Mouse (Mus musculus) 3T3-L1 (cell line): ENCODE results near the gene Mrps9.
"Not testable (repeated sequence)": the region's sequence is repeated elsewhere in the genome, so short reads cannot be mapped to it uniquely, and the experiment has no call there.

Source experiments
- DNase-seq: peaks from one replicate; pipeline ENCODE4 v3.0.0-alpha.2; 2015; ENCODE audit warnings: low read depth, low spot score

Mrps9 gene

DNA sequence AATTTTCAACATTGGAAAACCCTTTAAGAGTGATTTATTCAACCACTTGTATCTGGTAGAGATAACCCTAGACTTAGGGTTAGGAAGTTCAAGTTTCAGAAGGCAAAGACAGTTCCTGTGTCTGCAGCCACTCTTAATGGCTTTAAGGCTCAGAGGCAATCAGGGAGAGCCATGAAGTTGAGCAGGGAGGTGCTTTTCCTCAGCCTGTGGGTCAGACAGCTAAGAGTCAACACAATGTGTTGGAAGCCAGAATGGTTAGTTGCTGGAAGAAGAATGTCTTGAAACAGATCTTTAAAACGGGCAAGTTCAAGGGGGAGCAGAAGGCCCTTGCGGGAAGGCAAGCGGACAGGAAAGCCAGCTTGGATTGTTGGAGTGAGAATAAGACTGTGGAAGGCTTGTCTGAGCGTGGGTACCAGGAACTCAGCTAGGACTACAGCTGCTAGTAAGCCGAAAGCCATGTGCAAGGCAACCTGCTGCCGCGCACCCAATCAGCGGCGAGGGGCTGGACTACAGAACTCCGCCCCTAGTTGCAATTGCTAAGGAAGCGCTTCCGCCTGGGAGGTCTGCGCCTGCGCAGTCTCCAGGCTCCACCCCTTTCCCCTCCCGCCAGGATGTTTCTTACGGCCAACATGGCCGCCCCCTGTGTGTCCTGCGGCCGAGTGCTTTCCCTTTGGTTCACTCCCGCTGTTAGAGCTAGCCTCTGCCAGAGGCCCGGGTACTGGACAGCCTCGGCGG lies at the start of gene Mrps9:
TSS of gene Mrps9 (plus strand) at position 571 of the 735 bp plus-strand sequence.
- DNase-seq, result peak; percentile 97

DNA sequence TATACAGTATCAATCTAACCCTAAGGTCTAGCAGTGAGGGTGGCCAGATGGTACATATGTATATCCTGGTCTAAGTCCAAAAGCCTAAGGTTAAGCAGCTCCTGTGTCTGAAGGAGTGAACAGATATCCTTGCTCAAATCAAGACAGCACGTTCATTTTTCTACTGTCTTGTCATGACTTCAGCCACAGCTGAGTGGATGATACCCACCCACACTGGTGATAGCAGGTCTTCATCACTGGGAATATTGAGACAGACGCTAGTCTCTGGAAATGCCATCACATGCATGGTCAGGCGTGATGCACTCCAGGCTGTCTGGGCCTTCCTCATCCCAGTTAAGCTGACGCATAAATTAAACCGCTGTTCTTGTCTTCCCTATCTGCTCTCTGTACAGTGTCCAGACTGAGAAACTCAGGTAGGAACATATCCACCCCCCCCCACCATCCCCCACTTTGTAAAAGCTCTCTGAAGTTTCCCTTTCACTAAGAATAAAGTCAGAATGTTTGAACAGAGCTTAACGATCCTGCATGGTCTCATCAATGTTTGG lies 37.7 kb upstream of the Mrps9 start:
- DNase-seq, result no peak

DNA sequence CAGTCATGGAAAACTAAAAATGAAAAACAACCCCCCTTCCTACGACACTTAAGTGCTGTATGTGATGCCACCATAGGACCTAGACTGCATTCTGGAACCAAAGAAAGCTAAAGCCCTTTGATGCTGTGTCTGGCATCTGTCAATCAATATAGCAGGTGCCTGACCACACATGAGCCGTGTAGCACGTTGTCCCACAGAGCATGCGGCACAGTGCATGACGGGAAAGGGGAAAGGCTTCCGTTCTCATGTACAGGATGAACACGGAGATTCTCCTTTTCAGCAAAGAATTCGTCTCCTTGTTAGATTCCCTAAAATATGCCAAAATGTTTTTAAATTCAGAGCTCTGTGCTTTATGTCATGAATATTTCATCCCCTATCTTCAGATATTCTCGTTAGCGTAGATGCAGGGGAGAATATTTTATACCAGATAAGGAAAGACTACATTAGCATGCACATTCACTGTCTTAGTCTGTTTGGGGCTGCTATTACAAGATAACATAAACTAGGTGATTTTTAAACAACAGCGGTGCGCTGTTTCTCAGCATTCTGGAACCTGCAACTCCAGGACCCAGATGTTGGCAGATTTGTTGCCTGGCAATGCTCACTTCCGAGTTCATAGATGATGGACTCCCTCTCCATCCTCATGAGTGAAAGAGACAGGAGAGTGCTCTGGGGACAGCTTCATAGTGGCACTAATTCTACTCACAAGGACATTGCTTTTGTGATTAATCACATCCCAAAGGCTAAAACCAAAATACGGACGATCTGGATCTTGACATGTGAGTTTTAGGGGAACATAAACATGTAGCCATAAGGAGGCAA lies 36.0 kb upstream of the Mrps9 start:
- no peak for DNase-seq

DNA sequence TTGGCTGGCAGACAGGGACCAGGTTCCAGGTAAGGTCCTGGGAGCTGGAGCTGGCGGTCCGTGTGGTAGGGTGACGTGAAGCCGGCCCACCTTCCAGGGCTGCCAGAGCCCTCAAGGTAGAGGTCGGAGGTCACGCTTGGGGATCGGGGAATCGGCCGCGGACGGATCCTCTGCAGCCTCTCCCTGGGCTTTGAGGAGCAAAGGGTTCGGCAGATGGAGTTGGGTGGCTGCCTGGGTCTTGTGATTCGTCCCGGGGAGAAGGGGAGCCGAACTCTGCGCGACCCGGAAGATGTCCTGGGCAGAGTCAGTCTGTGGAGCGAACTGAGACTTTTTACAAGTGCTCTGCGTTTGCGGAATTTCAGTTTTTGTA lies 350 bp downstream of the Mrps9 start:
- no peak for DNase-seq

DNA sequence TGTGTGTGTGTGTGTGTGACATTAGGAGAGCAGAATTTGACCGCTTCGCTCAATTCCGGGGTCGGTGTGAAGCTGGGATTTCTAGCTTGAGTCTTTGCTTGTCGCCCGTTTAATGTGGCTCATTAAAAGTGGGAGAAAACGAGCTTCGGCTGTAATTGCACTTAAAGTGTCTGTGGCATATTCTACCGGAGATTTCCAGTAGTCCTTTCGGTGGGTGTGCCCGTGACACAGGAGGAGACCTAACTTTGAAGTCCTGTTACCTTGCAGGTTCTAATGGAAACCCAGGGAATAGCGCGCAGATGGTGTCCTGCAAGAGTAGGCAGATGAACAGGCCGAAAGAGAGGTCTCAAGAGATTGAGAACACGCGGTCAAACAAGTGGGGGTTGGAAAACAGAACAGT lies 777 bp downstream of the Mrps9 start:
- peak; percentile 31 for DNase-seq

DNA sequence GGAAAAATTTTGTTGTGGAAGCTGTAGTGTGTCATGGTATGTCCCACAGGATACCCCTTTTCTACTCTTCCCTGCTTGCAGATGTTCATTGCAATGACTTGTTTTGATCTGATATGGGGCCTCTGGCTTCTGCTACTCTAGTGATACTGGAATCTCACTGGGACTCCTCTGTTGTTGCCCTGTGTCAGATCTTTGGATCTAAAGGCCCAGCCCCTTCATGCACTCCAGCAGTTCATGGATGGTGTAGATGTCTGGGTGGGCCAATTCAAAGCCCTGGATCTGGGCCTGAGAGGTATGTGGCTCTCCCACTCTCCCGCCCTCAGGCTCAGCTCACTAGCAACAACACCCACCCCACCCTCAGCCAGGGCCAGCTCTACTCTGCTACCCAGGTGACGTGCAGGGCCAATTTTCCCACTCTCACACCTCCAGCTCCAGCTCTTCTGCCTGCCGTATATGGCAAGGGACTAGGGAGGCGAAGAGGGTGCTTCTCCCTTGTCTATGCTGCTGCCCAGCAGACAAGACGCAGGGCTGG lies 13.8 kb downstream of the Mrps9 start:
- DNase-seq, result no peak

DNA sequence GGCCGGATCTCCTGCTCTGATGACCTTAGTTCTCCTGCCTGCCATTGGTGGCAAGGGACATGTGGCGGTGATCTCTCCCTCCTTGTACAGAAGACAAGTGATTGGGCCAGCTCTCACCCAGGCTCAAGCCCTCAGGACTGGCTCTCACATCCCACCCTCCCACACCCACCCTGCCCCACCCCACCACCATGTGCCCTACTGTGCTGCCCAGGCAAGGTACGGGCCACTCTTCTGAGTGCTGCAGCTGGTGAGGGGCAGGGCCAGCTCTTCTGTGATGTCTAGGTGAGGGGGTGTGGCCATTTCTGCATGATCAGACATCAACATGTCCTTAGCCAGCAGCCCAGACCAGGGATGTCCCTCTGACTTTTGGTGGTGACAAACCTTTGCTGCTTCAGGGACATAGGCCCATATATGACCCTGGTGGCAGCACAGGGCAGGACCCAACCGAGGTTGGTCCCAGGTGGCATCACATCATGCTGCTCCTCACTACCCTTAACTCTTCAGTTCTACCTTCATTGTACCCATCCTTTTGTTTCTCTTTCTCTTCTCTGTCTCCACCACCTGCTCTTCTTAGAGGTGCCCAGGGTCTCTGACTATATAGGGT lies 14.4 kb downstream of the Mrps9 start:
- DNase-seq, result no peak

DNA sequence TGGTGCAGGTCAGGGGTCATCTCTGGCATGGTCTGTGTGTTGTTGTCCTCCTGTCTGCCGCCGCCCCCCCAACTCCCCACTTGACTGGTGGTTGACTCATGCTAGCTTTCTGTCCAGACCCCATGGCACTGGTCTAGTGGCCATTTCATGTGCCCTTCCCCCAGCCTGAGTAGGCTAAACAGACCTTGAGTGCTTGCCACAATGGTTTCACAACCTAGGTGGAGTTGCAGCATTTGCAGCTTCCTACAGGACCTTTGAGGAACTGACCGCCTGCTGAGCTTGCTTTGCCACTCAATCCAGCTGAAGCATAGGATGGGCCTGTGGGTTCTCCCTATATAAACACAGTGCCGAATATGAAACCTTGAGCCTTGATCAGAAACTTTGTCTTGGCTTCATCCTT lies 15.0 kb downstream of the Mrps9 start:
- DNase-seq, result no peak

DNA sequence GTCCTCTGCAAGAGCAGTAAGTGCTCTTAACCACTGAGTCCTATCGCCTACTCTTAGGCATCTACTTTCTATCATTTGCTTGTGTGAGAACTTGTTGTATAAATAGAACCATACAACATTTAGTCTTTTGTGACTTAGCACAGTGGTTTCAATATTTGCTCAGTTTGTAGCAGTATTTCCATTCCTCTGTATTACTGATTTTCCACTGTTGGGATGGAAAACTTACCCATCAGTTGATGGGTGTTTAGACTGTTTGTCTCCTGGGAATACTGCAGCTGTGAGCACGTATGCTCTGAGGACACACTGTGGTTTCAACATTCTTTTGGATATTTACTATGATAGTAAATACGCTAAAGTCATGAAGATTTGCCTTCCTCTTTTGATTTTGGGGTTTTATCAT lies 16.2 kb downstream of the Mrps9 start:
- no peak for DNase-seq

DNA sequence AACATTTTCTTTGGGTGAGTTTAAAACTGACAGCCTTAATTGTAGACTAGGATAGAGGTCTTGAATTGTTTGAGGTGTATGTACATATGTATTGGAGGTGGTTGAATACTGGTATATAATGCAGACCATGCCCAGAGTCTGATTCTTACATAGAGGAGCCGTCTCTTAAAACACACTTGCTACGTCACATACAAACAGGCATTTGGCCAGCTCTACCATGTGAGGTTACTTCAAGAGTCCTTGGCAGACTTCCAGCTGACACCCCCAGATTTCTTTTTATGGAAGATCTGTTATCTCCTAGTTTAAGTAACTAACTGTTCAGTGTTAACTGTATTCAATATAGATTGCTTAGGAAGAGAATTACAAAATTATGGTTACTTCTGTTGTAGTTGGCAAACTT lies 23.1 kb downstream of the Mrps9 start:
- DNase-seq, result no peak

DNA sequence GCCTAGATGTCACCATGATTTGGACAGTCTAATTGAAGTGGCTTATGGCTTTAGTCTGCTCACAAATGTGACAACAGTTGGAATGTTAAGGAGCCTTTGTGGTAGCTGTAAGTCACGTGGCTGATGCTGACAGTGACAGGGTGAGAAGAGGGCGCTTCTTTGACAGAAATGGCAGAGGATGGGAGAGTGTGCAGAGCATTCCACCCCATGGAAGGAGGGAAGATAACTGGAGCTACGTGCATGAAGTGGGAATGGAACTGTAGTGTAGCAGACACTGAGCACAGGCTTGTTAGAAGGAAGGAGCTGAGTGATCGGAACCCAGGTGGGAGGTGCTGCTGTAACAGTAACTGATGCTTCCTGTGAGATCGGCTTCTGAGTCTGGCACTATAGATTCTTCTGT lies 24.2 kb downstream of the Mrps9 start:
- no peak for DNase-seq

DNA sequence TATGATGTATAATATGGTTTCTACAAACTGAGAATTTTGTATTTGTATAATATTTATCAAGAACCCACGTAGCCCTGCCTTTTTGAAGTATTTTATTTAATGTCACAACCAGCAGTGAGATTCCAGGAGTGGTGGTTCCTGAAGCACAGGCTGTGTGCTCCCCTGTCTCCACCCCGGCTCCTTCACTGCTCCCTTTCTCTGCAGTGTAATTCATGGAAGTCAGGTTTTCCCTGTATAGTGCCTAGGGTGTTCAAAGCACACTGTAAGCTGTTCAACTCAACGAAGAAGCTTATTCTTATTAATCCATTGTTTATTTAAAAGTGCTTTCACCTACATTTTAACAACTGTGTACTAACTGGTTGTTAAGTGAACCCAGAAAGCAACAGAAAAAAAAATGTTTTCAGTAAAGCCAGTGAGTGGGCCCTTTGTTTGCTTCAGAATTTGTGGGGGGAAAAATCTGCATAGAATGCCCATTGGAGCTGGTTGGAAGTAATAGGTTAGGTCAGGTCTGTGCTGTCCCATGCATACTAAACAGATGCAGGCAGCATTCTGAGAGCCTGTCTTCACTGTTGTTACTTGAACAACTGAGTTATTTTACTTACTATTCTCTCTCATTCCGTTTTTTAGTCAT lies 25.5 kb downstream of the Mrps9 start:
- DNase-seq, result no peak

DNA sequence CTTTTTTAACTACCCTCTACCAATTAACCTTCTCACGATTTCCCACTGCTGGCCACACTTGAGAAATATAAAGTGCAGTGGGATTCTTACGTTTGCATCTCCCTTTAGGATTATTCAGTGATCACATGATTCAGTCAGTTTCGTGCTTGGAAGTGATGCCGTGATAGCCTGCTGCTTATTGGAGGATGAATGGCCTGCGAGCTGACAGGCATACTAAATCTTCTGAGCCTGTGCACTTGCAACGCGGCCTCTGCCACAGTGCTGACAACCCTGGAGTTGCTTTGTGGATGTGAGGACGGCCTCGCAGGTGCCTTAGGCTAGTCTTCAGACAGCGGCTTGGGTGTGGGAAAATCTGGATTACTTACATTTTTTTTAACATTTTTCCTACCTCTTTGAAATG lies 26.2 kb downstream of the Mrps9 start:
- no peak for DNase-seq

DNA sequence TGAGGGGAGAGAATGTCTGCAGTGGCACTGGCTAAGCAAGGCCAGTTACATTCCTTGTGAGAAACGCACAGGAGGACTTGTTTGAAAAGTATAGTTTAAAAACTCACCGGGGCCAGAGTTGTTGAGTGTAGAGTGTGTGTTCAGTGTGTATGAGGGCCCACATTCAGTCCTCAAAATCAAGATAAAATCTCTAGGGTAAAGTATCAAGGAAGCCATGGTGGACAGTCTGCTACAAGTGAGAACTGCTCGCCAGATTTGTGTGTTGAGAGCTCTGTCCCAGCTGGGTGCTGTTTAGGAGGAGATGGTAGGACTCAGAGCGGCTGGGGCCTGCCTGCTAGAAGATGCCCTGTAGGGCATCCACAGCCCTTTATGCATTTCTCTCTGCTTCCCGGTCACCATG lies 27.8 kb downstream of the Mrps9 start:
- no peak for DNase-seq

DNA sequence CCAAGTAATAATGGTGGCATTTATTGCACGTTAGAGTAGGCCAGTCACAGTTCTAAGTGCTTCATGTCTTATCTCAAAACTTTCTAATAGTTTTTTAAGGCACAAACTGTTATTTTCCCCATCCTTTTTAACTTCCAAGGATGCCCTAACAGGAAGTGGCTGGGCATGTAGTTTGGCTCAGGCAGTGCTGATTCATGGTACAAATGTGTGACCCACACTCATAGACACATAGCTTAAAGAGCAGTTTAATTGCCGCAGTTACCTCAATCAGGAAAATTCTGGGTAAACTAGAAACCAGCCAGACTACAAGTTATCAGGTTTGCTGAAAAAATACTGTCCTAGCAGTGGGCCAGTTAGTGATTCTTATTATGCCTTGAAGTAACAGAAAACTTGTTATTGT lies 31.2 kb downstream of the Mrps9 start:
- DNase-seq, result peak; percentile 54

DNA sequence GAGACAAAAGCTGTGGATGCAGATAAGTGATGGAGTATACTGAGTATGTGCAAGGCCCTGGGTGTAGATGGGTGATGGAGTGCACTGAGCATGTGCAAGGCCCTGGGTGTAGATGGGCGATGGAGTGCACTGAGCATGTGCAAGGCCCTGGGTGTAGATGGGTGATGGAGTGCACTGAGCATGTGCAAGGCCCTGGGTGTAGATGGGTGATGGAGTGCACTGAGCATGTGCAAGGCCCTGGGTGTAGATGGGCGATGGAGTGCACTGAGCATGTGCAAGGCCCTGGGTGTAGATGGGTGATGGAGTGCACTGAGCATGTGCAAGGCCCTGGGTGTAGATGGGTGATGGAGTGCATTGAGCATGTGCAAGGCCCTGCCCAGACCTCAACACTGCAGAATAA lies 32.4 kb downstream of the Mrps9 start:
- not testable (repeated sequence) for DNase-seq

DNA sequence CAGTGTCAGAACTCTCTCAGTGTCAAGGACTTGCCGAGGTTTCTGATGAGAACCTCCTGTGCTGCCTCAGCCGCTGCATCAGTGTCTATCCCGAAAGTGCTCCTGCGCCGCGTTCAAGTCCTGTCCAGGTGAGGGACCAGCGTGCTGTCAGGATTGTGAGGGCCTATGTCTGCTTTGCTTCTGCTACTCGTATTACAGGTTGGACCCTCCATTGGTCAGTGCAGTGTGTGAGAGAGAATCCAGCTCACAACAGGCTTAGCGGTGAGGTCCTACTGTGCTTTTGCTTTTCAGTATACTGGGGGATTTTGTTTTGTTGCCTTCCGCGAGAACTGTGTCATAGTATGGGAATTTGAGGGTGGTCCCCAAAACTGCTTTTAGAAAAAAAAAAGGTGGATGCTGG lies 36.8 kb downstream of the Mrps9 start:
- no peak for DNase-seq

DNA sequence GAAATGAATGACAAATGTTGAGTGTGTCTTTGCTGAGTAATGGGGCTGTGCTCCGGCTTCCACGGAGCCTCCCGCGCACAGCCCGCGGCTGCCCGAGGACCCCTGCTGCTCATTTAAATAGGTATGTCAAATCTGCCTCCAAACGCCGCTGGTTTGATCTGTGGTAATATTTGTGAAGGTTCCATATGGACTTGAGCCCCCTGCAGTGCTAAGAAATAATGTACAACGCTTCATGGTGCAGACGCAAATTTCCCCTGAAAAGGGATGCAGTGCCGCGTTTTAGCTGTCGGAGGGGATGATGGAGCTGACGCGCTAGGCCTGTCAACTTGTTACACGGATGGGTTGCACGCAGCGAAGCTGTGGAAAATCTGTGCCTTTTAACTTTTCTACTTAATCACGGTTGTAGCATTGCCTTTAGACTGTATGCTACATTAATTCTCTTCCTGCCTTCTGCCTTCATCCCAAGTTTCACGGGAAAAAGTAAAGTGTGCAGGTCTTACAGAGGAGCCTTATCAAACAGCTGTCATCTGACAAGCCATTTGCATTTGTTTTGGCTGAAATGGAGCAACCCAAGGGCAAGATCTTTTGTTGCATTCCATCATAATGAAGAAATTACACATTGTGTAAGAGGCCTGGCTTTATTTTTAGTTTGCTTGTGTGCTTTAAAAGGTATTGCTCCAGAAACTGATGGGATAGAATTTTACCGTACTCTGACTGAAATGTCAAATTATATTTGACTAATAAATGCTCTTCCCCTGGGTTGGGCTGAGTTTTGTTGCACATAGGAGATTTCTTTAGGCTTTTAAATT lies 37.7 kb downstream of the Mrps9 start:
- no peak for DNase-seq

DNA sequence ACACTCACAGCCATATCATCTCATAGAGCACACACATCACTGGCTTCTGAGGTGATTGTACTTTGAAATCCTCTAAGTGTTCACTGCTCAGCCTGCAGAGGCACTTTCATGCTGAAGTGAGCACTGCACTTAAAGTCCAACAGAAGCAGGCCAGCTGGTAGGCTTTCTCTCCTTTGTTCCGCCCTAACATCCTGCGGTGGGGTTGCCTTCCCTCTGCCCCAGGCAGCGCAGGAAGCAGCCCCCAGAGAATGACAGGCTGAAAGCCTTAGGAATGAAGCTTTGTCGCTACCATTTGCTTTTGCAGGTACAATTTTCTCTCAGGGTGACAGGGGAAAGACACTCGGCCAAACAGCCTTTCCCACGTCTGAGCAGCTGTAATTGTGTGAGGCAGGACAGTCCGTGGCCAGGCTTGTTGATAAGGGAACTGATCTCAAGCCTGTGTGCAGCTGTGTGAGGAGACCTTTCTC lies 38.4 kb downstream of the Mrps9 start:
- DNase-seq, result no peak

DNA sequence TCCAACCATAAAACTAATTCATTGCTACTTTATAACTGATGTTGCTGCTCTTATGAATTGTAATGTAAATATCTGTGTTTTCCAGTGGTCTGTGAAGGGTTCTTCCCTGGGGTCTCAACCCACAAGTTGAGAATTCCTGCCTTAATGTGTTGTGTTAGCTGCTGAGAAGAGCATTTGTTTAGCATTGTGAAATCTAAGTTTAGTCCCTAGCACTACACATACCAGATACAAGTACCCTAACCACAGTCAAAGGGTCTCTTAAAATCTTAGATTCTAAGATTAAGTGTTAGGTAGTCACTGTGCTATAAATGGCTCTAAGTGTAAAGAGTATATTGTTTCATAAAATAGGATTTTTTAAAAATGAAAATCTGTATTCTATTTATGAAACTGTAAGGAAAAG lies 43.7 kb downstream of the Mrps9 start:
- no peak for DNase-seq

DNA sequence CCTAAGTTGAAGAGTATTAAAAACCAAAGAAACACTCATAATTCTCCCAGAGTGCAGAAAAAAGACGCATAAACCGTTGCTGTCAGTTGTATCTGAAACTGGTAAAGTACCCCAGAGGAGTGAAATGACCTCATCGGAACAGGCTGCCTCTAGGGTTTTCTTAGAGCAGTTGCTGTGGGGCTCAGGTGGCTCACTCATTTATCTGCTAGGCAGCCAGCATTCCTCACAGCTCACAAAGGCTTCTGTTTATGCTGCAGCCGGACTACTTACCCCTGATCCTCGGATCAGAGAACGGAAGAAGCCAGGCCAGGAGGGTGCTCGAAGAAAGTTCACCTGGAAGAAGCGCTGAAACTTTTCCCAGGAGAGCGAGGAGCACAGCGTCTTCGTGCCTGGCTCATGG lies 54.1 kb downstream of the Mrps9 start:
- no peak for DNase-seq
